Mouse (Mus musculus) embryo, embryonic 11 days (tissue): Measurements from ENCODE around the gene Tacc2.
"Not testable (repeated sequence)": the region's sequence is repeated elsewhere in the genome, so short reads cannot be mapped to it uniquely, and the experiment has no call there.

ENCODE experiments used
- DNase-seq: peaks from one replicate; pipeline ENCODE4 v3.0.0-alpha.2; 2015

Tacc2 gene

GRCm38 (mm10) chr7:130573746-130574145 lies 3.5 kb upstream of the Tacc2 start:
- DNase-seq, result no peak

- DNase-seq, result no peak
Measured at GRCm38 (mm10) chr7:130574211-130574991, 2.8 kb upstream of the Tacc2 start.

- DNase-seq, result peak; percentile 32
Measured at GRCm38 (mm10) chr7:130576981-130577380, 257 bp upstream of the Tacc2 start.

- no peak for DNase-seq
Measured at GRCm38 (mm10) chr7:130578066-130578465, 828 bp downstream of the Tacc2 start.

GRCm38 (mm10) chr7:130578607-130579006 lies 1.4 kb downstream of the Tacc2 start:
- no peak for DNase-seq

GRCm38 (mm10) chr7:130586521-130587072 lies 9.4 kb downstream of the Tacc2 start:
- no peak for DNase-seq

- no peak for DNase-seq
Measured at GRCm38 (mm10) chr7:130590081-130590828, 13.0 kb downstream of the Tacc2 start.

GRCm38 (mm10) chr7:130590845-130591437 lies 13.7 kb downstream of the Tacc2 start:
- DNase-seq, result no peak

- DNase-seq, result not testable (repeated sequence)
Measured at GRCm38 (mm10) chr7:130592975-130593374, 15.7 kb downstream of the Tacc2 start.

GRCm38 (mm10) chr7:130593375-130594239 lies 16.4 kb downstream of the Tacc2 start:
- DNase-seq, result not testable (repeated sequence)

GRCm38 (mm10) chr7:130596079-130596855 lies 19.0 kb downstream of the Tacc2 start:
- peak; percentile 30 for DNase-seq

- no peak for DNase-seq
Measured at GRCm38 (mm10) chr7:130597546-130597945, 20.3 kb downstream of the Tacc2 start.

- DNase-seq, result no peak
Measured at GRCm38 (mm10) chr7:130600074-130600473, 22.8 kb downstream of the Tacc2 start.

- DNase-seq, result no peak
Measured at GRCm38 (mm10) chr7:130600546-130600945, 23.3 kb downstream of the Tacc2 start.

- DNase-seq, result no peak
Measured at GRCm38 (mm10) chr7:130602804-130603203, 25.6 kb downstream of the Tacc2 start.

- no peak for DNase-seq
Measured at GRCm38 (mm10) chr7:130603556-130603955, 26.3 kb downstream of the Tacc2 start.

- no peak for DNase-seq
Measured at GRCm38 (mm10) chr7:130604390-130604789, 27.2 kb downstream of the Tacc2 start.

GRCm38 (mm10) chr7:130605111-130605510 lies 27.9 kb downstream of the Tacc2 start:
- peak; percentile 40 for DNase-seq

- DNase-seq, result no peak
Measured at GRCm38 (mm10) chr7:130606958-130607357, 29.7 kb downstream of the Tacc2 start.

- peak; percentile 30 for DNase-seq
Measured at GRCm38 (mm10) chr7:130613973-130614372, 36.7 kb downstream of the Tacc2 start.

GRCm38 (mm10) chr7:130617591-130617990 lies 40.4 kb downstream of the Tacc2 start:
- no peak for DNase-seq

GRCm38 (mm10) chr7:130621068-130621467 lies 43.8 kb downstream of the Tacc2 start:
- DNase-seq, result no peak
